Mouse (Mus musculus) neural tube, embryonic 11.5 days (tissue): ENCODE data around the gene Rexo2. TPM values are rescaled to one million over a fixed set of nuclear protein-coding genes. Genes with fewer than 3 reads are reported as not detected.

Experiments
- ATAC-seq: fragments of 200-750 bp; cut with Nextera tagmentation; 2 replicates; pipeline ENCODE4 v1.8.0; 2017; ENCODE audit warnings: moderate number of reproducible peaks, mild to moderate bottlenecking, moderate TSS enrichment, moderate library complexity; ENCODE audit not compliant: insufficient read depth, low FRiP score, low TSS enrichment
- DNase-seq: peaks from one replicate; pipeline ENCODE4 v3.0.0-alpha.2; 2015; ENCODE audit warnings: low spot score
- H3K27ac ChIP-seq: fragments of 300-500 bp; sonication (generic); 2 replicates; pipeline ENCODE4 v1.5.1; 2014; ENCODE audit warnings: low read depth, mild to moderate bottlenecking, low read length
- H3K27me3 ChIP-seq: fragments of 300-500 bp; sonication (generic); 2 replicates; pipeline ENCODE4 v1.6.1; 2014; ENCODE audit warnings: mild to moderate bottlenecking, low read length, mixed read lengths; ENCODE audit not compliant: control insufficient read depth, insufficient read depth
- H3K36me3 ChIP-seq: fragments of 300-500 bp; sonication (generic); 2 replicates; pipeline ENCODE4 v1.6.1; 2014; ENCODE audit warnings: mild to moderate bottlenecking, low read length, moderate library complexity, mixed read lengths; ENCODE audit not compliant: control insufficient read depth, insufficient read depth
- H3K4me1 ChIP-seq: fragments of 300-500 bp; sonication (generic); 2 replicates; pipeline ENCODE4 v1.6.1; 2014; ENCODE audit warnings: low read length, mixed read lengths; ENCODE audit not compliant: control insufficient read depth, insufficient read depth
- H3K4me2 ChIP-seq: fragments of 300-500 bp; sonication (generic); 2 replicates; pipeline ENCODE4 v1.6.1; 2014; ENCODE audit warnings: low read depth, mild to moderate bottlenecking, moderate library complexity
- H3K4me3 ChIP-seq: fragments of 300-500 bp; sonication (generic); 2 replicates; pipeline ENCODE4 v1.5.1; 2014; ENCODE audit warnings: low read depth, low read length
- H3K9ac ChIP-seq: fragments of 300-500 bp; sonication (generic); 2 replicates; pipeline ENCODE4 v1.6.1; 2014; ENCODE audit warnings: mild to moderate bottlenecking, low read length
- H3K9me3 ChIP-seq: fragments of 300-500 bp; sonication (generic); 2 replicates; pipeline ENCODE4 v1.6.1; 2016; ENCODE audit warnings: low read length; ENCODE audit not compliant: control insufficient read depth
- WGBS: fragments of 180-500 bp; shearing (Covaris S2); extraction: QIAGEN DNeasy Blood & Tissue Kit; methylation state at CpG from one replicate; pipeline ENCODE4 v1.1.7; 2014; 5-methylcytosine and 5-hydroxymethylcytosine counted together
- microRNA-seq: library from miRNA; unstranded; fragments of <30 nt; microRNA quantifications from one replicate; pipeline ENCODE4, GENCODE M21; 2016
- polyA plus RNA-seq: library from polyadenylated mRNA; unstranded; fragments of >200 nt; fragmentation: Nextera tagmentation; extraction: Ambion mirVana; gene quantifications from 2 replicates; pipeline ENCODE4 v1.2.1, GENCODE M21; 2014

Gene Rexo2
- polyA plus RNA-seq, 1 experiment from 2014 or later = 76.2 TPM

GRCm38 (mm10) chr9:48427176-48427575 lies 53.2 kb downstream of the Rexo2 start:
- H3K27ac ChIP-seq = no peak overlapping the region
- H3K9ac ChIP-seq = no peak overlapping the region
- H3K4me2 ChIP-seq = no peak overlapping the region
- H3K27me3 ChIP-seq = no peaks in the 10 kb centered on the region
- H3K4me1 ChIP-seq = no peaks in the 10 kb centered on the region
- no peaks in the 10 kb centered on the region for H3K36me3 ChIP-seq
- WGBS = 90% methylated on average over 7 of the region's 7 CpGs
- H3K9me3 ChIP-seq = no peaks in the 10 kb centered on the region
- ATAC-seq (no peak), DNase-seq (no peak)
- H3K4me3 ChIP-seq = no peak overlapping the region

GRCm38 (mm10) chr9:48423256-48423655 lies 57.2 kb downstream of the Rexo2 start:
- DNase-seq (no peak), ATAC-seq (no peak)
- 47% methylated on average over 1 of the region's 1 CpGs for WGBS
- H3K27ac ChIP-seq = no peak overlapping the region
- H3K9me3 ChIP-seq = no peaks in the 10 kb centered on the region
- no peak overlapping the region for H3K4me2 ChIP-seq
- H3K36me3 ChIP-seq = no peaks in the 10 kb centered on the region
- no peaks in the 10 kb centered on the region for H3K27me3 ChIP-seq
- H3K4me1 ChIP-seq = no peaks in the 10 kb centered on the region
- H3K9ac ChIP-seq = no peak overlapping the region
- no peak overlapping the region for H3K4me3 ChIP-seq

- H3K36me3 ChIP-seq = no peaks in the 10 kb centered on the region
- H3K9me3 ChIP-seq = no peaks in the 10 kb centered on the region
- ATAC-seq (no peak), DNase-seq (no peak)
- 86% methylated on average over 8 of the region's 8 CpGs for WGBS
- H3K4me3 ChIP-seq = no peak overlapping the region
- H3K27ac ChIP-seq = no peak overlapping the region
- H3K9ac ChIP-seq = no peak overlapping the region
- no peak overlapping the region for H3K4me2 ChIP-seq
- no peaks in the 10 kb centered on the region for H3K4me1 ChIP-seq
- H3K27me3 ChIP-seq = no peaks in the 10 kb centered on the region
These were observed 58.0 kb downstream of the Rexo2 start for GRCm38 (mm10) chr9:48422382-48422781.

GRCm38 (mm10) chr9:48421561-48421960 lies 58.9 kb downstream of the Rexo2 start:
- H3K9ac ChIP-seq = no peak overlapping the region
- H3K4me2 ChIP-seq = no peak overlapping the region
- no peaks in the 10 kb centered on the region for H3K4me1 ChIP-seq
- ATAC-seq = no peak
- no peak for DNase-seq
- 88% methylated on average over 2 of the region's 2 CpGs for WGBS
- H3K27me3 ChIP-seq = no peaks in the 10 kb centered on the region
- no peak overlapping the region for H3K4me3 ChIP-seq
- H3K27ac ChIP-seq = no peak overlapping the region
- H3K36me3 ChIP-seq = no peaks in the 10 kb centered on the region
- H3K9me3 ChIP-seq = no peaks in the 10 kb centered on the region

- Histone ChIP-seq H3K27ac (no peak overlapping the region), H3K27me3 (no peaks in the 10 kb centered on the region), H3K9me3 (no peaks in the 10 kb centered on the region), H3K4me2 (no peak overlapping the region), H3K36me3 (no peaks in the 10 kb centered on the region), H3K4me1 (no peaks in the 10 kb centered on the region), H3K9ac (no peak overlapping the region), H3K4me3 (no peak overlapping the region)
- DNase-seq = no peak
- WGBS = 83% methylated on average over 2 of the region's 2 CpGs
- ATAC-seq = no peak
These were observed 59.4 kb downstream of the Rexo2 start for GRCm38 (mm10) chr9:48421029-48421428.

GRCm38 (mm10) chr9:48420437-48420836 lies 60.0 kb downstream of the Rexo2 start:
- H3K27ac ChIP-seq = no peak overlapping the region
- DNase-seq (no peak), ATAC-seq (no peak)
- WGBS = 85% methylated on average over 7 of the region's 7 CpGs
- H3K4me2 ChIP-seq = no peak overlapping the region
- H3K27me3 ChIP-seq = no peaks in the 10 kb centered on the region
- no peaks in the 10 kb centered on the region for H3K4me1 ChIP-seq
- no peak overlapping the region for H3K4me3 ChIP-seq
- no peak overlapping the region for H3K9ac ChIP-seq
- no peaks in the 10 kb centered on the region for H3K9me3 ChIP-seq
- no peaks in the 10 kb centered on the region for H3K36me3 ChIP-seq

- ATAC-seq (no peak), DNase-seq (no peak)
- Histone ChIP-seq H3K4me1 (no peaks in the 10 kb centered on the region), H3K4me2 (no peak overlapping the region), H3K9ac (no peak overlapping the region), H3K9me3 (no peaks in the 10 kb centered on the region), H3K27ac (no peak overlapping the region), H3K36me3 (no peaks in the 10 kb centered on the region), H3K4me3 (no peak overlapping the region), H3K27me3 (no peaks in the 10 kb centered on the region)
- WGBS = 79% methylated on average over 8 of the region's 8 CpGs
These were observed 61.6 kb downstream of the Rexo2 start for GRCm38 (mm10) chr9:48418829-48419228.

Small RNAs within 50 kb of the gene (microRNA-seq; reads per million reads assigned to microRNA genes)
- gene Gm23653 = not detected

Other genes starting within 250 kb of the Rexo2 start
- 0.72 and 0.80 TPM in 2 replicates for gene Nxpe2, start 127.2 kb downstream of the Rexo2 start, polyA plus RNA-seq
- 113 and 115 TPM in 2 replicates for gene Rbm7, start 14.7 kb upstream of the Rexo2 start, polyA plus RNA-seq
- gene Gm5617, start 14.8 kb upstream of the Rexo2 start, polyA plus RNA-seq = 31.1 and 32.7 TPM in 2 replicates
- 0.76 and 0.82 TPM in 2 replicates for gene Nnmt, start 124.5 kb upstream of the Rexo2 start, polyA plus RNA-seq